Mouse (Mus musculus) right cerebral cortex, postnatal 10 days (tissue): ENCODE results near the gene Nfkbib.
A peak's percentile ranks its signal among the peaks of the same experiment; 100 is the strongest.

Experiments
- DNase-seq, 2 experiments: peaks; one replicate each; pipeline ENCODE4 v3.0.0; 2021; ENCODE audit warnings: low spot score in 2 of 2

Gene Nfkbib

GRCm38 (mm10) chr7:28767462-28767965, at the start of gene Nfkbib:
Nfkbib (minus strand) TSS chr7:28767512.
- DNase-seq: no peak

- no peak for DNase-seq
Measured at GRCm38 (mm10) chr7:28816920-28817319, 49.6 kb upstream of the Nfkbib start.

GRCm38 (mm10) chr7:28816201-28816600, 48.9 kb upstream of the Nfkbib start:
- DNase-seq: no peak

GRCm38 (mm10) chr7:28815230-28815629, 47.9 kb upstream of the Nfkbib start:
- DNase-seq: no peak

- no peak for DNase-seq
Measured at GRCm38 (mm10) chr7:28814306-28815034, 47.2 kb upstream of the Nfkbib start.

- no peak for DNase-seq
Measured at GRCm38 (mm10) chr7:28812949-28813348, 45.6 kb upstream of the Nfkbib start.

GRCm38 (mm10) chr7:28812436-28812835, 45.1 kb upstream of the Nfkbib start:
- DNase-seq: no peak

GRCm38 (mm10) chr7:28811640-28812275, 44.4 kb upstream of the Nfkbib start:
- no peak for DNase-seq

- DNase-seq: peak; percentile 95 to 97
Measured at GRCm38 (mm10) chr7:28811228-28811627, 43.9 kb upstream of the Nfkbib start.

GRCm38 (mm10) chr7:28810107-28811066, 43.1 kb upstream of the Nfkbib start:
- DNase-seq: peak; percentile 98 to 99

GRCm38 (mm10) chr7:28809401-28810089, 42.2 kb upstream of the Nfkbib start:
- peak; percentile 78 to 79 for DNase-seq

- peak; percentile 96 to 97 for DNase-seq
Measured at GRCm38 (mm10) chr7:28808957-28809393, 41.7 kb upstream of the Nfkbib start.

GRCm38 (mm10) chr7:28808221-28808941, 41.1 kb upstream of the Nfkbib start, which contains the start of gene Hnrnpl:
Hnrnpl (plus strand) TSS chr7:28808541.
- DNase-seq: no peak

- no peak for DNase-seq
Measured at GRCm38 (mm10) chr7:28807641-28808220, 40.4 kb upstream of the Nfkbib start.

GRCm38 (mm10) chr7:28806869-28807268, 39.6 kb upstream of the Nfkbib start:
- no peak for DNase-seq

GRCm38 (mm10) chr7:28803756-28804155, 36.4 kb upstream of the Nfkbib start:
- no peak for DNase-seq

- DNase-seq: no peak
Measured at GRCm38 (mm10) chr7:28802846-28803588, 35.7 kb upstream of the Nfkbib start.

- peak in 1 of 2 experiments; percentile 44 for DNase-seq
Measured at GRCm38 (mm10) chr7:28801901-28802670, 34.8 kb upstream of the Nfkbib start.

- DNase-seq: no peak
Measured at GRCm38 (mm10) chr7:28801451-28801850, 34.1 kb upstream of the Nfkbib start.
